Mouse (Mus musculus) thymus, adult 2 months (tissue): Measurements from ENCODE around the gene Llgl1. TPM values are rescaled to one million over a fixed set of nuclear protein-coding genes. Genes with fewer than 3 reads are reported as not detected.

Experiments used
- DNase-seq: peaks from one replicate; pipeline ENCODE4 v3.0.0; 2021
- H3K27ac ChIP-seq: fragments of 200-500 bp; 2 replicates; pipeline ENCODE4 v1.5.1; 2012; ENCODE audit warnings: low read length, control low read depth; ENCODE audit not compliant: control insufficient read depth, insufficient read depth
- H3K27me3 ChIP-seq: fragments of 200-500 bp; 2 replicates; pipeline ENCODE4 v1.6.1; 2012; ENCODE audit warnings: mild to moderate bottlenecking, low read length, moderate library complexity, mixed read lengths; ENCODE audit not compliant: control insufficient read depth, insufficient read depth
- H3K36me3 ChIP-seq: fragments of 200-500 bp; 2 replicates; pipeline ENCODE4 v1.6.1; 2012; ENCODE audit warnings: mild to moderate bottlenecking, low read length, moderate library complexity; ENCODE audit not compliant: control insufficient read depth, insufficient read depth
- H3K4me1 ChIP-seq: fragments of 200-500 bp; replicated peaks from 2 replicates; pipeline ENCODE4 v1.6.1; 2012; ENCODE audit warnings: low read length; ENCODE audit not compliant: control insufficient read depth, insufficient read depth
- H3K4me3 ChIP-seq: fragments of 200-500 bp; 2 replicates; pipeline ENCODE4 v1.5.1; 2012; ENCODE audit warnings: mild to moderate bottlenecking, low read length, control low read depth, moderate library complexity; ENCODE audit not compliant: control insufficient read depth, insufficient read depth
- CTCF ChIP-seq: fragments of 200-500 bp; IDR thresholded peaks from 2 replicates; pipeline ENCODE4 v1.5.1; 2012; ENCODE audit warnings: mild to moderate bottlenecking, control low read depth, low read length, moderate library complexity, borderline replicate concordance; ENCODE audit not compliant: control insufficient read depth, poor library complexity, insufficient read depth; ENCODE audit errors: extremely low read depth
- POLR2A ChIP-seq: fragments of 200-500 bp; IDR thresholded peaks from 2 replicates; pipeline ENCODE4 v1.6.1; 2012; ENCODE audit warnings: mild to moderate bottlenecking, low read length, control low read depth, moderate library complexity; ENCODE audit not compliant: control insufficient read depth, poor library complexity, insufficient read depth; ENCODE audit errors: extremely low read depth
- WGBS: fragments of 180-500 bp; shearing (Covaris S2); methylation state at CpG from one replicate; pipeline ENCODE4 v1.1.7; 2018; 5-methylcytosine and 5-hydroxymethylcytosine counted together
- polyA plus RNA-seq: library from polyadenylated mRNA; depleted of rRNA; stranded (reverse); fragments of >200 nt; gene quantifications from 2 replicates; pipeline ENCODE4 v1.2.3, GENCODE M21; 2012

Gene Llgl1
- polyA plus RNA-seq, 1 experiment: 143 TPM

- peaks cover 79% of the 10 kb centered on the region for H3K36me3 ChIP-seq
- no peak overlapping the region for H3K4me3 ChIP-seq
- DNase-seq: no peak
- WGBS: 66% methylated on average over 5 of the region's 5 CpGs
- no peaks in the 10 kb centered on the region for H3K27me3 ChIP-seq
- H3K27ac ChIP-seq: no peak overlapping the region
- no peaks in the 10 kb centered on the region for H3K4me1 ChIP-seq
- TF ChIP-seq POLR2A (no peak), CTCF (no peak)
Measured at GRCm38 (mm10) chr11:60719263-60719662, 19.7 kb downstream of the Llgl1 start.

GRCm38 (mm10) chr11:60726601-60727391, 27.3 kb downstream of the Llgl1 start, which contains the start of gene Flii:
Gene Flii, minus strand, starts transcription at chr11:60727263.
- WGBS: 2% methylated on average over 71 of the region's 71 CpGs
- H3K36me3 ChIP-seq: peaks cover 21% of the 10 kb centered on the region
- DNase-seq: peak; percentile 84
- H3K27ac ChIP-seq: peak within 1 kb of the TSS; percentile 76
- TF ChIP-seq POLR2A (no peak; the same call in none of the 2 replicates), CTCF (peak; percentile 80)
- peak within 1 kb of the TSS; percentile 91 for H3K4me3 ChIP-seq
- H3K4me1 ChIP-seq: peaks cover 18% of the 10 kb centered on the region
- H3K27me3 ChIP-seq: no peaks in the 10 kb centered on the region

GRCm38 (mm10) chr11:60727392-60728140, 28.0 kb downstream of the Llgl1 start:
- peak overlapping the region; percentile 76 for H3K27ac ChIP-seq
- no peak for DNase-seq
- peaks cover 15% of the 10 kb centered on the region for H3K36me3 ChIP-seq
- H3K27me3 ChIP-seq: no peaks in the 10 kb centered on the region
- WGBS: 7% methylated on average over 12 of the region's 12 CpGs
- H3K4me1 ChIP-seq: peaks cover 18% of the 10 kb centered on the region
- H3K4me3 ChIP-seq: peak overlapping the region; percentile 91
- TF ChIP-seq CTCF: 0 out of 2 replicates have a peak, but pooled peaks have one; percentile 4
- no peak for TF ChIP-seq POLR2A

GRCm38 (mm10) chr11:60728260-60728761, 28.8 kb downstream of the Llgl1 start, which contains the start of gene Mief2:
Gene Mief2, plus strand, starts transcription at chr11:60728398.
- H3K27ac ChIP-seq: peak within 1 kb of the TSS; percentile 76

GRCm38 (mm10) chr11:60729217-60729641, 29.7 kb downstream of the Llgl1 start:
- no peak overlapping the region for H3K27ac ChIP-seq
- H3K4me3 ChIP-seq: no peak overlapping the region
- no peak for DNase-seq
- no peak for TF ChIP-seq CTCF
- no peak for TF ChIP-seq POLR2A
- peaks cover 18% of the 10 kb centered on the region for H3K4me1 ChIP-seq
- no peaks in the 10 kb centered on the region for H3K27me3 ChIP-seq
- WGBS: 85% methylated on average over 6 of the region's 6 CpGs
- H3K36me3 ChIP-seq: 0 out of 2 replicates have a peak, but pooled peaks cover under 1% of the 10 kb centered on the region

More at GRCm38 (mm10) chr11:60728260-60728761, 28.8 kb downstream of the Llgl1 start, which contains the start of gene Mief2:
- Histone ChIP-seq H3K4me1 (peaks cover 18% of the 10 kb centered on the region), H3K27me3 (no peaks in the 10 kb centered on the region), H3K4me3 (peak within 1 kb of the TSS; percentile 91), H3K36me3 (peaks cover 9% of the 10 kb centered on the region)
- TF ChIP-seq POLR2A (peak; percentile 60), CTCF (peak; percentile 61; the same call in 1 of the 2 replicates)
- DNase-seq: peak; percentile 92
- under 1% methylated on average over 44 of the region's 44 CpGs for WGBS

- Histone ChIP-seq H3K27me3 (no peaks in the 10 kb centered on the region), H3K4me1 (peaks cover 18% of the 10 kb centered on the region), H3K4me3 (no peak overlapping the region), H3K27ac (no peak overlapping the region), H3K36me3 (no peaks in the 10 kb centered on the region)
- no peak for TF ChIP-seq POLR2A
- no peak for TF ChIP-seq CTCF
- DNase-seq: no peak
- WGBS: 92% methylated on average over 9 of the region's 9 CpGs
Measured at GRCm38 (mm10) chr11:60730169-60730568, 30.6 kb downstream of the Llgl1 start.
